Mouse (Mus musculus) hindbrain, postnatal 0 days (tissue): ENCODE data around the gene Mpo. TPM values are rescaled to one million over a fixed set of nuclear protein-coding genes. Genes with fewer than 3 reads are reported as not detected.

Experiments
- ATAC-seq: fragments of 200-750 bp; cut with Nextera tagmentation; 2 replicates; pipeline ENCODE4 v1.8.0; 2017; ENCODE audit warnings: mild to moderate bottlenecking, moderate TSS enrichment, moderate library complexity
- DNase-seq: peaks from one replicate; pipeline ENCODE4 v3.0.0-alpha.2; 2015; ENCODE audit warnings: low spot score
- H3K27ac ChIP-seq: fragments of 300-500 bp; sonication (generic); 2 replicates; pipeline ENCODE4 v1.5.1; 2014; ENCODE audit warnings: mild to moderate bottlenecking
- H3K27me3 ChIP-seq: fragments of 300-500 bp; sonication (generic); 2 replicates; pipeline ENCODE4 v1.6.1; 2014; ENCODE audit warnings: low read length, mixed read lengths; ENCODE audit not compliant: insufficient read depth
- H3K36me3 ChIP-seq: fragments of 300-500 bp; sonication (generic); 2 replicates; pipeline ENCODE4 v1.6.1; 2014; ENCODE audit warnings: low read length, mixed read lengths; ENCODE audit not compliant: insufficient read depth
- H3K4me1 ChIP-seq: fragments of 300-500 bp; sonication (generic); 2 replicates; pipeline ENCODE4 v1.6.1; 2014; ENCODE audit warnings: antibody characterized with exemption, low read length, mixed read lengths; ENCODE audit not compliant: insufficient read depth
- H3K4me2 ChIP-seq: fragments of 300-500 bp; sonication (generic); 2 replicates; pipeline ENCODE4 v1.6.1; 2014; ENCODE audit warnings: low read depth, mild to moderate bottlenecking, low read length, moderate library complexity, mixed read lengths
- H3K4me3 ChIP-seq: fragments of 300-500 bp; sonication (generic); 2 replicates; pipeline ENCODE4 v1.5.1; 2014; ENCODE audit warnings: low read length
- H3K9ac ChIP-seq: fragments of 300-500 bp; sonication (generic); replicated peaks from 2 replicates; pipeline ENCODE4 v1.6.1; 2014; ENCODE audit warnings: mild to moderate bottlenecking, low read length, moderate library complexity, mixed read lengths
- H3K9me3 ChIP-seq: fragments of 300-500 bp; sonication (generic); 2 replicates; pipeline ENCODE4 v1.6.1; 2016; ENCODE audit warnings: low read length, mixed read lengths
- CTCF ChIP-seq: IDR thresholded peaks from 2 replicates; pipeline ENCODE4 v1.5.1; 2016; ENCODE audit warnings: antibody characterized with exemption, control low read depth, low read depth
- WGBS: fragments of 180-500 bp; shearing (Covaris S2); extraction: QIAGEN DNeasy Blood & Tissue Kit; methylation state at CpG from one replicate; pipeline ENCODE4 v1.1.7; 2014; 5-methylcytosine and 5-hydroxymethylcytosine counted together
- polyA plus RNA-seq: library from polyadenylated mRNA; unstranded; fragments of >200 nt; fragmentation: Nextera tagmentation; extraction: Ambion mirVana; gene quantifications from 2 replicates; pipeline ENCODE4 v1.2.1, GENCODE M21; 2015
- total RNA-seq: library from RNA; depleted of rRNA; stranded (reverse); fragments of >200 nt; gene quantifications from 2 replicates; pipeline ENCODE4 v1.2.3, GENCODE M21; 2014; rRNA removed

The Mpo gene
- total RNA-seq (0.37 TPM in 1 of 2 replicates, not detected in the other), polyA plus RNA-seq (0.10 and 0.55 TPM in 2 replicates)

GRCm38 (mm10) chr11:87793460-87793859 lies at the start of gene Mpo:
Gene Mpo, plus strand, starts transcription at chr11:87793581.
- no peaks in the 10 kb centered on the region; the same call in 1 of the 2 replicates for H3K4me1 ChIP-seq
- no peaks in the 10 kb centered on the region for H3K27me3 ChIP-seq
- H3K9ac ChIP-seq, result no peak within 1 kb of the TSS
- no peaks in the 10 kb centered on the region for H3K36me3 ChIP-seq
- H3K9me3 ChIP-seq, result no peaks in the 10 kb centered on the region
- H3K4me3 ChIP-seq, result no peak within 1 kb of the TSS
- DNase-seq, result no peak
- no peak for ATAC-seq
- H3K27ac ChIP-seq, result no peak within 1 kb of the TSS
- no peak within 1 kb of the TSS for H3K4me2 ChIP-seq
- TF ChIP-seq CTCF, result no peak
- 68% methylated on average over 3 of the region's 3 CpGs for WGBS

- peaks cover 30% of the 10 kb centered on the region for H3K36me3 ChIP-seq
Observed at GRCm38 (mm10) chr11:87743691-87744090, 49.7 kb upstream of the Mpo start.

GRCm38 (mm10) chr11:87744964-87745363 lies 48.4 kb upstream of the Mpo start:
- no peak for DNase-seq
- WGBS, result 89% methylated on average over 4 of the region's 4 CpGs
- TF ChIP-seq CTCF, result no peak

More at GRCm38 (mm10) chr11:87743691-87744090, 49.7 kb upstream of the Mpo start:
- Histone ChIP-seq H3K9me3 (no peaks in the 10 kb centered on the region), H3K4me3 (no peak overlapping the region), H3K27ac (no peak overlapping the region), H3K4me1 (no peaks in the 10 kb centered on the region), H3K9ac (no peak overlapping the region), H3K27me3 (no peaks in the 10 kb centered on the region), H3K4me2 (no peak overlapping the region)
- ATAC-seq, result no peak
- DNase-seq, result no peak
- WGBS, result 93% methylated on average over 3 of the region's 3 CpGs
- TF ChIP-seq CTCF, result no peak

GRCm38 (mm10) chr11:87745632-87746555 lies 47.5 kb upstream of the Mpo start:
- H3K27me3 ChIP-seq, result no peaks in the 10 kb centered on the region
- 81% methylated on average over 9 of the region's 9 CpGs for WGBS
- DNase-seq (no peak), ATAC-seq (no peak)
- H3K9ac ChIP-seq, result no peak overlapping the region
- no peak overlapping the region for H3K27ac ChIP-seq
- no peaks in the 10 kb centered on the region for H3K4me1 ChIP-seq
- no peaks in the 10 kb centered on the region for H3K9me3 ChIP-seq
- peaks cover 30% of the 10 kb centered on the region for H3K36me3 ChIP-seq
- no peak overlapping the region for H3K4me2 ChIP-seq
- no peak overlapping the region for H3K4me3 ChIP-seq
- TF ChIP-seq CTCF, result no peak

More at GRCm38 (mm10) chr11:87744964-87745363, 48.4 kb upstream of the Mpo start:
- H3K36me3 ChIP-seq, result peaks cover 30% of the 10 kb centered on the region
- no peak overlapping the region for H3K4me2 ChIP-seq
- no peak overlapping the region for H3K4me3 ChIP-seq
- no peaks in the 10 kb centered on the region for H3K4me1 ChIP-seq
- no peaks in the 10 kb centered on the region for H3K9me3 ChIP-seq
- H3K27ac ChIP-seq, result no peak overlapping the region
- ATAC-seq, result no peak
- H3K27me3 ChIP-seq, result no peaks in the 10 kb centered on the region
- H3K9ac ChIP-seq, result no peak overlapping the region

GRCm38 (mm10) chr11:87747312-87747711 lies 46.1 kb upstream of the Mpo start:
- no peaks in the 10 kb centered on the region for H3K27me3 ChIP-seq
- no peak for TF ChIP-seq CTCF
- H3K9me3 ChIP-seq, result no peaks in the 10 kb centered on the region
- H3K27ac ChIP-seq, result no peak overlapping the region
- H3K4me2 ChIP-seq, result no peak overlapping the region
- no peak overlapping the region for H3K4me3 ChIP-seq
- ATAC-seq (no peak), DNase-seq (no peak)
- 85% methylated on average over 5 of the region's 5 CpGs for WGBS
- no peaks in the 10 kb centered on the region for H3K4me1 ChIP-seq
- H3K36me3 ChIP-seq, result peaks cover 19% of the 10 kb centered on the region
- no peak overlapping the region for H3K9ac ChIP-seq

- ATAC-seq, result no peak
- no peak overlapping the region for H3K27ac ChIP-seq
Observed at GRCm38 (mm10) chr11:87747716-87748115, 45.7 kb upstream of the Mpo start.

More at GRCm38 (mm10) chr11:87747716-87748115, 45.7 kb upstream of the Mpo start:
- Histone ChIP-seq H3K9me3 (no peaks in the 10 kb centered on the region), H3K9ac (no peak overlapping the region), H3K27me3 (no peaks in the 10 kb centered on the region), H3K4me3 (no peak overlapping the region), H3K36me3 (peaks cover 16% of the 10 kb centered on the region), H3K4me1 (no peaks in the 10 kb centered on the region), H3K4me2 (no peak overlapping the region)
- 91% methylated on average over 7 of the region's 7 CpGs for WGBS
- DNase-seq, result no peak
- no peak for TF ChIP-seq CTCF
